Mouse (Mus musculus) limb, embryonic 13.5 days (tissue): ENCODE results near the gene Gzma. TPM values are rescaled to one million over a fixed set of nuclear protein-coding genes. Genes with fewer than 3 reads are reported as not detected.

Experiments used
- ATAC-seq: fragments of 200-750 bp; cut with Nextera tagmentation; 2 replicates; pipeline ENCODE4 v1.8.0; 2017; ENCODE audit warnings: low read depth, moderate number of reproducible peaks, moderate TSS enrichment; ENCODE audit not compliant: low FRiP score
- H3K27ac ChIP-seq: fragments of 300-500 bp; sonication (generic); 2 replicates; pipeline ENCODE4 v1.5.1; 2015; ENCODE audit warnings: inconsistent platforms, mild to moderate bottlenecking, moderate library complexity
- H3K27me3 ChIP-seq: fragments of 300-500 bp; sonication (generic); 2 replicates; pipeline ENCODE4 v1.6.1; 2015; ENCODE audit warnings: mild to moderate bottlenecking, inconsistent platforms
- H3K36me3 ChIP-seq: fragments of 300-500 bp; sonication (generic); 2 replicates; pipeline ENCODE4 v1.6.1; 2015; ENCODE audit warnings: inconsistent platforms, mild to moderate bottlenecking, moderate library complexity
- H3K4me1 ChIP-seq: fragments of 300-500 bp; sonication (generic); 2 replicates; pipeline ENCODE4 v1.6.1; 2015; ENCODE audit warnings: inconsistent platforms
- H3K4me2 ChIP-seq: fragments of 300-500 bp; sonication (generic); replicated peaks from 2 replicates; pipeline ENCODE4 v1.6.1; 2015; ENCODE audit warnings: inconsistent platforms, mild to moderate bottlenecking, moderate library complexity
- H3K4me3 ChIP-seq: fragments of 300-500 bp; sonication (generic); 2 replicates; pipeline ENCODE4 v1.5.1; 2015; ENCODE audit warnings: moderate library complexity, mild to moderate bottlenecking, inconsistent platforms
- H3K9ac ChIP-seq: fragments of 300-500 bp; sonication (generic); 2 replicates; pipeline ENCODE4 v1.6.1; 2015; ENCODE audit warnings: mild to moderate bottlenecking, inconsistent platforms
- H3K9me3 ChIP-seq: fragments of 300-500 bp; sonication (generic); 2 replicates; pipeline ENCODE4 v1.6.1; 2016; ENCODE audit warnings: inconsistent platforms
- WGBS: fragments of 180-500 bp; shearing (Covaris S2); methylation state at CpG from one replicate; pipeline ENCODE4 v1.1.7; 2015; 5-methylcytosine and 5-hydroxymethylcytosine counted together
- polyA plus RNA-seq: library from polyadenylated mRNA; unstranded; fragments of >200 nt; fragmentation: Nextera tagmentation; extraction: Ambion mirVana; gene quantifications from 2 replicates; pipeline ENCODE4 v1.2.1, GENCODE M21; 2015

Gzma gene
- not detected in 2 replicates for polyA plus RNA-seq

GRCm38 (mm10) chr13:113100879-113101278 is at the start of gene Gzma:
TSS of gene Gzma (minus strand) at chr13:113100981.
- Histone ChIP-seq H3K27me3 (no peaks in the 10 kb centered on the region), H3K36me3 (no peaks in the 10 kb centered on the region), H3K4me2 (no peak within 1 kb of the TSS), H3K4me1 (no peaks in the 10 kb centered on the region), H3K9ac (no peak within 1 kb of the TSS), H3K9me3 (no peaks in the 10 kb centered on the region), H3K4me3 (no peak within 1 kb of the TSS), H3K27ac (no peak within 1 kb of the TSS)
- whole genome bisulfite sequencing, result 85% methylated on average over 6 of the region's 6 CpGs
- no peak for ATAC-seq

- WGBS, result 82% methylated on average over 1 of the region's 1 CpGs
Observed at GRCm38 (mm10) chr13:113139597-113139996, 38.8 kb upstream of the Gzma start.

GRCm38 (mm10) chr13:113129974-113130373 is 29.2 kb upstream of the Gzma start:
- no peak overlapping the region for H3K4me2 ChIP-seq
- H3K4me1 ChIP-seq, result no peaks in the 10 kb centered on the region
- no peaks in the 10 kb centered on the region for H3K36me3 ChIP-seq
- no peaks in the 10 kb centered on the region for H3K27me3 ChIP-seq
- H3K4me3 ChIP-seq, result no peak overlapping the region
- H3K9ac ChIP-seq, result no peak overlapping the region
- 88% methylated on average over 1 of the region's 1 CpGs for WGBS
- H3K27ac ChIP-seq, result no peak overlapping the region
- ATAC-seq, result no peak
- H3K9me3 ChIP-seq, result no peaks in the 10 kb centered on the region

More at GRCm38 (mm10) chr13:113139597-113139996, 38.8 kb upstream of the Gzma start:
- Histone ChIP-seq H3K36me3 (no peaks in the 10 kb centered on the region), H3K4me3 (no peak overlapping the region), H3K9ac (no peak overlapping the region), H3K27me3 (no peaks in the 10 kb centered on the region), H3K4me1 (no peaks in the 10 kb centered on the region), H3K9me3 (no peaks in the 10 kb centered on the region), H3K4me2 (no peak overlapping the region), H3K27ac (no peak overlapping the region)
- no peak for ATAC-seq

GRCm38 (mm10) chr13:113121326-113121725 is 20.5 kb upstream of the Gzma start:
- H3K4me3 ChIP-seq, result no peak overlapping the region
- H3K27ac ChIP-seq, result no peak overlapping the region
- H3K9me3 ChIP-seq, result no peaks in the 10 kb centered on the region
- WGBS, result 84% methylated on average over 14 of the region's 14 CpGs
- ATAC-seq, result no peak
- no peaks in the 10 kb centered on the region for H3K27me3 ChIP-seq
- no peak overlapping the region for H3K9ac ChIP-seq
- H3K4me1 ChIP-seq, result no peaks in the 10 kb centered on the region
- no peak overlapping the region for H3K4me2 ChIP-seq
- no peaks in the 10 kb centered on the region for H3K36me3 ChIP-seq

- no peak for ATAC-seq
- no peak overlapping the region for H3K4me2 ChIP-seq
- H3K4me1 ChIP-seq, result no peaks in the 10 kb centered on the region
- H3K4me3 ChIP-seq, result no peak overlapping the region
- no peaks in the 10 kb centered on the region for H3K9me3 ChIP-seq
- no peak overlapping the region for H3K9ac ChIP-seq
- no peaks in the 10 kb centered on the region for H3K36me3 ChIP-seq
- H3K27me3 ChIP-seq, result no peaks in the 10 kb centered on the region
- H3K27ac ChIP-seq, result no peak overlapping the region
- 88% methylated on average over 17 of the region's 17 CpGs for WGBS
Observed at GRCm38 (mm10) chr13:113120324-113121237, 19.8 kb upstream of the Gzma start.

GRCm38 (mm10) chr13:113118977-113119376 is 18.2 kb upstream of the Gzma start:
- ATAC-seq, result no peak
- WGBS, result 68% methylated on average over 4 of the region's 4 CpGs
- H3K9me3 ChIP-seq, result no peaks in the 10 kb centered on the region
- no peak overlapping the region for H3K27ac ChIP-seq
- no peak overlapping the region for H3K4me2 ChIP-seq
- no peaks in the 10 kb centered on the region for H3K27me3 ChIP-seq
- no peaks in the 10 kb centered on the region for H3K36me3 ChIP-seq
- no peaks in the 10 kb centered on the region for H3K4me1 ChIP-seq
- H3K4me3 ChIP-seq, result no peak overlapping the region
- no peak overlapping the region for H3K9ac ChIP-seq

GRCm38 (mm10) chr13:113104759-113105158 is 4.0 kb upstream of the Gzma start:
- H3K27ac ChIP-seq, result no peak overlapping the region
- no peak for ATAC-seq
- H3K4me1 ChIP-seq, result no peaks in the 10 kb centered on the region
- no peaks in the 10 kb centered on the region for H3K36me3 ChIP-seq
- H3K9ac ChIP-seq, result no peak overlapping the region
- 85% methylated on average over 10 of the region's 10 CpGs for WGBS
- H3K4me3 ChIP-seq, result no peak overlapping the region
- H3K4me2 ChIP-seq, result no peak overlapping the region
- no peaks in the 10 kb centered on the region for H3K27me3 ChIP-seq
- no peaks in the 10 kb centered on the region for H3K9me3 ChIP-seq

- Histone ChIP-seq H3K9ac (no peak overlapping the region), H3K4me2 (no peak overlapping the region), H3K36me3 (no peaks in the 10 kb centered on the region), H3K27ac (no peak overlapping the region), H3K4me1 (no peaks in the 10 kb centered on the region), H3K4me3 (no peak overlapping the region), H3K27me3 (no peaks in the 10 kb centered on the region), H3K9me3 (no peaks in the 10 kb centered on the region)
- 69% methylated on average over 10 of the region's 10 CpGs for WGBS
- no peak for ATAC-seq
Observed at GRCm38 (mm10) chr13:113101804-113102203, 1.0 kb upstream of the Gzma start.

- H3K4me3 ChIP-seq, result no peak overlapping the region
- no peaks in the 10 kb centered on the region for H3K36me3 ChIP-seq
- no peaks in the 10 kb centered on the region for H3K9me3 ChIP-seq
- no peak overlapping the region for H3K9ac ChIP-seq
- no peak for ATAC-seq
- WGBS, result 86% methylated on average over 2 of the region's 2 CpGs
- no peaks in the 10 kb centered on the region for H3K27me3 ChIP-seq
- H3K27ac ChIP-seq, result no peak overlapping the region
- H3K4me1 ChIP-seq, result no peaks in the 10 kb centered on the region
- H3K4me2 ChIP-seq, result no peak overlapping the region
Observed at GRCm38 (mm10) chr13:113098406-113098805, 2.4 kb downstream of the Gzma start.

- Histone ChIP-seq H3K36me3 (no peaks in the 10 kb centered on the region), H3K4me3 (no peak overlapping the region), H3K27ac (no peak overlapping the region), H3K4me2 (no peak overlapping the region), H3K9ac (no peak overlapping the region), H3K27me3 (no peaks in the 10 kb centered on the region), H3K4me1 (no peaks in the 10 kb centered on the region), H3K9me3 (no peaks in the 10 kb centered on the region)
- WGBS, result 67% methylated on average over 3 of the region's 3 CpGs
- no peak for ATAC-seq
Observed at GRCm38 (mm10) chr13:113097011-113097410, 3.8 kb downstream of the Gzma start.

GRCm38 (mm10) chr13:113094618-113095017 is 6.2 kb downstream of the Gzma start:
- H3K27ac ChIP-seq, result no peak overlapping the region
- no peaks in the 10 kb centered on the region for H3K36me3 ChIP-seq
- no peak overlapping the region for H3K9ac ChIP-seq
- no peak overlapping the region for H3K4me2 ChIP-seq
- H3K9me3 ChIP-seq, result no peaks in the 10 kb centered on the region
- ATAC-seq, result no peak
- no peaks in the 10 kb centered on the region for H3K27me3 ChIP-seq
- 81% methylated on average over 1 of the region's 1 CpGs for WGBS
- H3K4me3 ChIP-seq, result no peak overlapping the region
- peaks cover 6% of the 10 kb centered on the region for H3K4me1 ChIP-seq

GRCm38 (mm10) chr13:113090489-113090888 is 10.3 kb downstream of the Gzma start:
- 47% methylated on average over 8 of the region's 8 CpGs for WGBS
- Histone ChIP-seq H3K4me1 (peaks cover 6% of the 10 kb centered on the region), H3K36me3 (no peaks in the 10 kb centered on the region), H3K27ac (no peak overlapping the region), H3K9me3 (no peaks in the 10 kb centered on the region), H3K4me2 (no peak overlapping the region), H3K4me3 (no peak overlapping the region), H3K9ac (no peak overlapping the region), H3K27me3 (no peaks in the 10 kb centered on the region)
- ATAC-seq, result no peak
